Mouse (Mus musculus): ENCODE results near the gene Tpd52l1. TPM values are rescaled to one million over a fixed set of nuclear protein-coding genes. Genes with fewer than 3 reads are reported as not detected.

Tpd52l1 gene
- 15.0 and 29.0 TPM in 2 replicates for polyA plus RNA-seq (2012; rRNA removed)

DNA sequence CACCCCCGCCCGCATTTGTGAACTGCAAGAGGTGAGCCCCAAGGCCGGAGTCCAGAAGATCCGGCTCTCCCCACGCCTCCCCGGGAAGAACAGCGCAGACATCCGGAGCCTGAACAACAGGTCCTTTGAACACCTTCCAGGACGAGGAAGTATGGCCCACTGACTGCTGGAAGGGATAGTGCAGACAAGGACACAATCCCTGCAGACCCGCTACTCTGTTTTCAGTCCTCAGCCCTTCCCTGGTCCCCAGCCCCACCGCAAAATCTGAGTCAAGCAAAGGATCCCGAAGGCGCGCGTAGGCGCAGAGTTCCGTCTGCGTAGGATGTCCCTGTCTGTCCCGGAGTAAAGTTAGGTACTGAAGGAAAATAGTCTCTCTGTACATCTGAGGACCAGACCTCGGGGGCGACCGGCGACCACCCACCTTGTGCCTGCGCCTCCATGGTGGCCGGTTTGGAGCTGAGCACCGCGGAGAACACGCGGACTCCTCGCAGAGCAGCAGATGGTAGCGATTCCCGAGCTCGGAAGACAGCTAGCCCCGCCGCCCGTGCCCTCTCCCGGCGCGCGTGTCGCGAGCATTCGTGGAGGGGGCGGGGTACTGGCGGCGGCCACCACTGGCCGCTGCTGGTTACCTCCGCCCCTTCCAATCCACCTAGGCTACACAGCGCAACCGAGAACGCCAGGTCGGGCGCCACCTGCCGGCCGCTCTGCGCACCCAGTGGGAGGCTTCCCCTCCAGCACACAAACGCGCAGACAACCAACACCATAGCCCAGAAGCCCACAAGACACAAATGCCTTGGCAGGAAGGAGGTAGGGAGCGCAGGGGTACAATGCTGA is at the start of gene Tpd52l1:
TSS of gene Tpd52l1 (minus strand) at position 668 of the 834 bp plus-strand sequence.

GRCm38 (mm10) chr10:31312865-31313848 is 132.6 kb downstream of the Tpd52l1 start, which contains the start of gene Hddc2:
Hddc2 (plus strand) TSS chr10:31313383.

Other genes starting within 250 kb of the Tpd52l1 start
- 42.1 and 49.8 TPM in 2 replicates for gene Hddc2, start 132.6 kb downstream of the Tpd52l1 start, polyA plus RNA-seq (2012; rRNA removed)
- 1.7 and 3.4 TPM in 2 replicates for gene Rnf217, start 163.2 kb upstream of the Tpd52l1 start, polyA plus RNA-seq (2012; rRNA removed)

Measured in central nervous system, embryonic 11.5 days (tissue).